Mouse (Mus musculus): Measurements from ENCODE around the gene Tnip1.

- TF ChIP-seq GATA1 (IDR thresholded peaks at IDR 0.05; ENCODE audit: low read length) (no peak), TAL1 (IDR thresholded peaks at IDR 0.05; ENCODE audit: low read length) (no peak)
These were observed 33.5 kb upstream of the Tnip1 start for GRCm38 (mm10) chr11:54996176-54996575.
